Mouse (Mus musculus) bone marrow macrophage, adult 2 months (primary cell): ENCODE measurements around the gene Eif4h. TPM values are rescaled to one million over a fixed set of nuclear protein-coding genes. Genes with fewer than 3 reads are reported as not detected.
A peak's percentile ranks its signal among the peaks of the same experiment; 100 is the strongest.
"Not testable (repeated sequence)": the region's sequence is repeated elsewhere in the genome, so short reads cannot be mapped to it uniquely, and the experiment has no call there.

ENCODE experiments used
- H3K27ac ChIP-seq: 2 replicates; pipeline ENCODE4 v1.5.1; 2012; ENCODE audit warnings: low read depth, low read length; ENCODE audit not compliant: insufficient read depth
- H3K4me1 ChIP-seq: 2 replicates; pipeline ENCODE4 v1.6.1; 2012; ENCODE audit warnings: low read length; ENCODE audit not compliant: control insufficient read depth, insufficient read depth
- H3K4me3 ChIP-seq: 2 replicates; pipeline ENCODE4 v1.5.1; 2012; ENCODE audit warnings: mild to moderate bottlenecking, low read length, moderate library complexity; ENCODE audit not compliant: insufficient read depth
- CTCF ChIP-seq: IDR thresholded peaks from 2 replicates; pipeline ENCODE4 v1.5.1; 2012; ENCODE audit warnings: low read depth, mild to moderate bottlenecking, low read length, moderate library complexity
- POLR2A ChIP-seq: IDR thresholded peaks from 2 replicates; pipeline ENCODE4 v1.6.1; 2012; ENCODE audit warnings: mild to moderate bottlenecking, low read depth, low read length, borderline replicate concordance
- polyA plus RNA-seq: library from polyadenylated mRNA; stranded (reverse); fragments of >200 nt; gene quantifications from 2 replicates; pipeline ENCODE4 v1.2.4, GENCODE M21; 2012; ENCODE audit not compliant: missing spikeins, insufficient read depth, insufficient read length

The Eif4h gene
- polyA plus RNA-seq, 1 experiment, result 169 TPM

DNA sequence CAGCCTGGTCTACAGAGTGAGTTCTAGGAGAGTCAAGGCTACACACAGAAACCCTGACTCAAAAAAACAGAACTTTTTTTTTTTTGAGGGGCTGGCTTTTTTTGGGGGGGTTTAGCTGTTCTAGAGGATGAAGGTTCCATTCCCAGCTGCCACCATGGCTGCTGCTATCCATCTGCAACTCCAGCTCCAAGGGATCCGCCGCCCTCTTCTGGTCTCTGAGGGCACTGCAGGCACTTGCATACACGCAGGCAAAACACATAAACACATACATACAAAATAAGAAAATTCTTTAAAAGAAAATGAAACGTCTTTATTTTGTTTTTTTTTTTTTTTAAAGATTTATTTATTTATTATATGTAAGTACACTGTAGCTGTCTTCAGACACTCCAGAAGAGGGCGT, 11.6 kb upstream of the Eif4h start:
- 0 out of 2 replicates have a peak, but pooled peaks cover 2% of the 10 kb centered on the region for H3K4me1 ChIP-seq
- TF ChIP-seq CTCF (peak; percentile 17; the same call in 1 of the 2 replicates), POLR2A (no peak)
- no peak overlapping the region for H3K4me3 ChIP-seq
- no peak overlapping the region for H3K27ac ChIP-seq

- not testable (repeated sequence) for H3K4me1 ChIP-seq, H3K27ac ChIP-seq, H3K4me3 ChIP-seq
Measured at GRCm38 (mm10) chr5:134648976-134649375, 9.7 kb upstream of the Eif4h start.

GRCm38 (mm10) chr5:134647394-134647793, 8.1 kb upstream of the Eif4h start:
- H3K4me1 ChIP-seq, result peaks cover 10% of the 10 kb centered on the region
- TF ChIP-seq POLR2A (no peak), CTCF (no peak)
- no peak overlapping the region for H3K27ac ChIP-seq
- H3K4me3 ChIP-seq, result no peak overlapping the region

DNA sequence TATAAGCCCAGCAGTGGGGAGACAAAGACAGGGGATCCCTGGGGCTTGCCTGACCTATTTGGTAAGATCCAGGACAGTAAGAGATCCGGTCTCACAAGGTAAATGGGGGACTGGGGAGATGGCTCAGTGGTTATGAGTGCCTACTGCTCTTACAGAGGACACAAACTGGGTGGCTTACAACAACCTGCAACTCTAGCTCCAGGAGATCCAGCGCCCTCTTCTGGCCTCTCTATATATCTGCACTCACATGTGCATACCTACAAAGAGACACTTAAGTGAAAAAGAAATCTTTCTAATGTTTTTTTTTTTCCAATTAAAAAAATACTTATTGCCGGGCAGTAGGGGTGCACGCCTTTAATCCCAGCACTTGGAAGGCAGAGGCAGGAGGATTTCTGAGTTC, 7.2 kb upstream of the Eif4h start:
- TF ChIP-seq POLR2A (no peak), CTCF (no peak)
- H3K27ac ChIP-seq, result no peak overlapping the region
- peaks cover 10% of the 10 kb centered on the region for H3K4me1 ChIP-seq
- H3K4me3 ChIP-seq, result no peak overlapping the region

GRCm38 (mm10) chr5:134644643-134645118, 5.4 kb upstream of the Eif4h start:
- H3K4me1 ChIP-seq, result peaks cover 15% of the 10 kb centered on the region
- no peak overlapping the region for H3K4me3 ChIP-seq
- TF ChIP-seq POLR2A (no peak), CTCF (no peak)
- no peak overlapping the region for H3K27ac ChIP-seq

DNA sequence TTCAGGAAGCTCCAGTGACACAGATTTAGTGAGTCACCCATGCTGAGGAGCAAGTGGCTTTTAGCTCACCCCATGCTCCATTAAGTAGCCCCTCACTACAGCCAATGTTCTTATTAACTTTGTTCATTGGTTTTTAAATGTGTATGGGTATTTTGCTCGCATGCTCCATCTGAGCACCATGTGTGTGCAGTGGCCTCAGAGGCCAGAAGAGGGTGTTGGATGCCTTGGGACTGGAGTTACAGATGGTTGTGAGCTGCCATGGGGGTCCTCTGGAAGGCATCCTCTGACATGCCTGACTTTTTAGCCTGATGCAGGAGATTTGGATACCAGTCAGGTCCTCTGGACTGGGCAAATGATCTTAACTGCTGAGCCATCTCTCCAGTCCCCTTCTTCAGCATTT, 4.8 kb upstream of the Eif4h start:
- no peak overlapping the region for H3K4me3 ChIP-seq
- no peak overlapping the region for H3K27ac ChIP-seq
- H3K4me1 ChIP-seq, result peaks cover 16% of the 10 kb centered on the region
- TF ChIP-seq CTCF (no peak), POLR2A (no peak)

DNA sequence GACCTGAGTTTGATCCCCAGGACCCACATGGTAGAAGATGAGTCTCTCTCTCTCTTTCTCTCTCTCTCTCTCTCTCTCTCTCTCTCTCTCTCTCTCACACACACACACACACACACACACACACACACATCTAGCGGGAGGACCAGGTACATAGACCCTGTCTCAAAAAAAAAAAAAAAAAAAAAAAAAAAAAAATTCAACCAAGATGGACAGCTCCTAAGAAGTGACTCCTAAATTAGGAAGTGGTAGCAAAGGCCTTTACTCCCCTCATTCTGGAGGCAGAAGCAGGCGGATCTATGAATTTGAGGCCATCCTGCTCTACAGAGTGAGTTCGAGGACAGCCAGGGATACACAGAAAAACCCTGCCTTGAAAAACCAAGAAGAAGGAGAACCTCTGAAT, 1.1 kb upstream of the Eif4h start:
- peaks cover 18% of the 10 kb centered on the region for H3K4me1 ChIP-seq
- H3K4me3 ChIP-seq, result no peak overlapping the region
- no peak overlapping the region for H3K27ac ChIP-seq
- TF ChIP-seq CTCF (no peak), POLR2A (no peak)

- Histone ChIP-seq H3K27ac (peak overlapping the region; percentile 79), H3K4me1 (peaks cover 10% of the 10 kb centered on the region), H3K4me3 (peak overlapping the region; percentile 99)
- no peak for TF ChIP-seq POLR2A
- TF ChIP-seq CTCF, result no peak
Measured at GRCm38 (mm10) chr5:134638461-134639268, 625 bp downstream of the Eif4h start.

DNA sequence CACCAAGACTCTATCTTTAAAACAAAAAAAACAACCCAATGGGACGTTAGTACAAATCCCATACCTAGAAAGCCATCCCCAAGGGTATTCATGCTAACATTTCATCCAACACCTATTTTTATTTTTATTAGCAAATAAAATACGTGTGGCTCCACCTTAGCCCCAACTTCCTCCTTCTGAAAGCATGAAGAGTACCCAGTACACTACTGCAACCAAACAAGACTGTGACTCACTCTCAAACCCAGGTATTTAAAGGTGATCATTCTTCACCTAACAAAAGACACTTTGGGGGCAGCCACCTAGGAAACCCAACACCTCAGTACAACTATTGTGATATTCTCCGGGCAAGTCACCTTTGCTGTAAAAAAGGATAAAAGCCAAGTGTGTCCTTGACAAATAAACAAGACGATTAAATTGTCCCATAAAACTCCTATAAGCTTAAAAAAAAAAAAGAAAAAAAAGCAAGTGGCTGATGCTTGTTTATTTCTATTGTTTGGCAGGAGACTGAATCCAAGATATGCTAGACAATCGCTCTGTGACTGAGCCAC, 1.4 kb downstream of the Eif4h start:
- Histone ChIP-seq H3K4me1 (peaks cover 13% of the 10 kb centered on the region), H3K4me3 (peak overlapping the region; percentile 99), H3K27ac (peak overlapping the region; percentile 79)
- TF ChIP-seq POLR2A (no peak), CTCF (no peak)

- peaks cover 14% of the 10 kb centered on the region for H3K4me1 ChIP-seq
- H3K4me3 ChIP-seq, result no peak overlapping the region
Measured at GRCm38 (mm10) chr5:134632841-134633240, 6.4 kb downstream of the Eif4h start.

GRCm38 (mm10) chr5:134630835-134631234, 8.5 kb downstream of the Eif4h start:
- Histone ChIP-seq H3K4me3 (no peak overlapping the region), H3K27ac (no peak overlapping the region), H3K4me1 (peaks cover 14% of the 10 kb centered on the region)
- TF ChIP-seq POLR2A (no peak), CTCF (no peak)

More at GRCm38 (mm10) chr5:134632841-134633240, 6.4 kb downstream of the Eif4h start:
- TF ChIP-seq POLR2A (no peak), CTCF (no peak)
- H3K27ac ChIP-seq, result no peak overlapping the region
